Mouse (Mus musculus) kidney, adult 2 months (tissue): ENCODE results near the gene 2410004B18Rik.

Source experiments
- CTCF ChIP-seq: fragments of 200-500 bp; conservative IDR thresholded peaks from 2 replicates; pipeline ENCODE4 v1.5.1; 2011; ENCODE audit warnings: low read depth, mild to moderate bottlenecking, control low read depth, low read length, moderate library complexity, mixed read lengths; ENCODE audit not compliant: insufficient read depth, insufficient read length
- POLR2A ChIP-seq: fragments of 200-500 bp; IDR thresholded peaks from one replicate; pipeline ENCODE4 v1.6.1; 2011; ENCODE audit warnings: low read depth, low read length, control low read depth

- TF ChIP-seq CTCF (no peak), POLR2A (no peak)
Measured at GRCm38 (mm10) chr3:145944348-145944747, 6.5 kb downstream of the 2410004B18Rik start.
